Comparison of ENCODE assay signal across 10 mouse cellular contexts in genomic region chr8:123988605-123989038, GRCm38 (mm10). TPM values are rescaled to one million over a fixed set of nuclear protein-coding genes. Genes with fewer than 3 reads are reported as not detected.
DNase-seq lines count a peak whose midpoint lies in the region; ATAC-seq and TF ChIP-seq lines count a peak whose summit lies in the region.
"Had no signal": no experiment of that assay in that cellular context is flagged by ENCODE, and none has a peak within 500 bp of the region (broad histone marks: within the 10 kb centered on the region; RNA-seq: fewer than 3 reads in every experiment).

No protein-coding gene starts in this region.

- TF ChIP-seq CTCF in lung, embryonic 14.5 days (IDR thresholded peaks at IDR 0.05; ENCODE audit: low read depth) = no peak

- H3K27me3 ChIP-seq in lung, embryonic 14.5 days (ENCODE audit: insufficient read depth, low read length) = no peaks in the 10 kb centered on the region
- H3K27me3 ChIP-seq in intestine, embryonic 16.5 days (replicated peaks; ENCODE audit: control insufficient read depth, insufficient read depth, low read length) = no peaks in the 10 kb centered on the region

- 38% methylated on average over 6 of the region's 6 CpGs for WGBS in lung, embryonic 14.5 days
- WGBS in intestine, embryonic 16.5 days = 49% methylated on average over 6 of the region's 6 CpGs

- ATAC-seq in lung, embryonic 14.5 days (ENCODE audit: insufficient read depth) = no peak
- ATAC-seq in intestine, embryonic 16.5 days = peak; percentile 78
- ATAC-seq: hindbrain, embryonic 16.5 days had no signal

- peak overlapping the region; percentile 31; the same call in 1 of the 2 replicates for H3K4me2 ChIP-seq in lung, embryonic 14.5 days
- 0 out of 2 replicates have a peak overlapping the region, but pooled peaks have one; percentile 8 for H3K4me2 ChIP-seq in intestine, embryonic 16.5 days (ENCODE audit: low read depth, low read length)

- H3K36me3 ChIP-seq in lung, embryonic 14.5 days (ENCODE audit: insufficient read depth) = 0 out of 2 replicates have a peak, but pooled peaks cover under 1% of the 10 kb centered on the region
- no peaks in the 10 kb centered on the region for H3K36me3 ChIP-seq in intestine, embryonic 16.5 days (ENCODE audit: control insufficient read depth, insufficient read depth, low read length)

- H3K4me3 ChIP-seq in lung, embryonic 14.5 days (ENCODE audit: low read depth, low read length) = no peak overlapping the region
- no peak overlapping the region for H3K4me3 ChIP-seq in intestine, embryonic 16.5 days (ENCODE audit: low read length)

- no peak overlapping the region for H3K9ac ChIP-seq in lung, embryonic 14.5 days
- H3K9ac ChIP-seq in intestine, embryonic 16.5 days (ENCODE audit: low read depth, low read length) = peak overlapping the region; percentile 19; the same call in 1 of the 2 replicates

- H3K9me3 ChIP-seq in lung, embryonic 14.5 days (ENCODE audit: low read depth, low read length) = no peaks in the 10 kb centered on the region
- no peaks in the 10 kb centered on the region for H3K9me3 ChIP-seq in intestine, embryonic 16.5 days (ENCODE audit: control insufficient read depth, low read length)

- DNase-seq in lung, embryonic 14.5 days = peak; percentile 17
- DNase-seq in lung, postnatal 4 days = no peak
- DNase-seq in c-Kit-positive CD71-positive TER-119-positive erythroid progenitor cells, embryonic 14.5 days (ENCODE audit: low spot score) = peak; percentile 93
- peak; percentile 78 to 79 for DNase-seq in spleen, postnatal 4 days (ENCODE audit: low spot score in 2 of 2)
- DNase-seq in layer of hippocampus, adult 11-12 months (ENCODE audit: low spot score) = no peak
- DNase-seq in kidney, postnatal 10 days = no peak
- DNase-seq in adrenal gland, postnatal 36 days = no peak
- DNase-seq: left cerebral cortex, postnatal 4 days had no signal

- peak overlapping the region; percentile 72 for H3K27ac ChIP-seq in lung, embryonic 14.5 days (ENCODE audit: low read depth)
- H3K27ac ChIP-seq in intestine, embryonic 16.5 days (ENCODE audit: low read length) = 0 out of 2 replicates have a peak overlapping the region, but pooled peaks have one; percentile 27

- no peaks in the 10 kb centered on the region for H3K4me1 ChIP-seq in lung, embryonic 14.5 days (ENCODE audit: insufficient read depth)
- H3K4me1 ChIP-seq in intestine, embryonic 16.5 days (ENCODE audit: control insufficient read depth, insufficient read depth, low read length) = peaks cover 17% of the 10 kb centered on the region

RNA-seq across cellular contexts. Expression of gene Abcb10, which starts 5.7 kb away (rescaled TPM):
- polyA plus RNA-seq in lung, embryonic 14.5 days (2014; fragmentation: Nextera tagmentation; extraction: Ambion mirVana) = 17.8 and 18.9 TPM in 2 replicates
- 18.7 and 19.7 TPM in 2 replicates for polyA plus RNA-seq in intestine, embryonic 16.5 days (2015; fragmentation: Nextera tagmentation; extraction: Ambion mirVana)
- 10 to 100 TPM; 12.8 to 13.5 TPM for total RNA-seq in adrenal gland, postnatal 36 days (2021)

RNA-seq across cellular contexts. Expression of gene Taf5l, which starts 32.6 kb away (rescaled TPM):
- polyA plus RNA-seq in lung, embryonic 14.5 days (2014; fragmentation: Nextera tagmentation; extraction: Ambion mirVana) = 47.5 and 51.6 TPM in 2 replicates
- polyA plus RNA-seq in intestine, embryonic 16.5 days (2015; fragmentation: Nextera tagmentation; extraction: Ambion mirVana) = 27.8 and 32.7 TPM in 2 replicates
- total RNA-seq in adrenal gland, postnatal 36 days (2021) = 10 to 100 TPM; 21.3 to 26.5 TPM

RNA-seq across cellular contexts. Expression of gene Urb2, which starts 32.7 kb away (rescaled TPM):
- 9.0 and 9.2 TPM in 2 replicates for polyA plus RNA-seq in lung, embryonic 14.5 days (2014; fragmentation: Nextera tagmentation; extraction: Ambion mirVana)
- 3.9 TPM in 2 replicates for polyA plus RNA-seq in intestine, embryonic 16.5 days (2015; fragmentation: Nextera tagmentation; extraction: Ambion mirVana)
- 10 to 100 TPM; 12.7 to 16.0 TPM for total RNA-seq in adrenal gland, postnatal 36 days (2021)

RNA-seq across cellular contexts. Expression of gene Nup133, which starts 39.6 kb away (rescaled TPM):
- 47.8 and 54.4 TPM in 2 replicates for polyA plus RNA-seq in lung, embryonic 14.5 days (2014; fragmentation: Nextera tagmentation; extraction: Ambion mirVana)
- polyA plus RNA-seq in intestine, embryonic 16.5 days (2015; fragmentation: Nextera tagmentation; extraction: Ambion mirVana) = 24.4 and 26.4 TPM in 2 replicates
- 10 to 100 TPM; 20.5 to 21.0 TPM for total RNA-seq in adrenal gland, postnatal 36 days (2021)

Comparison
In these comparisons a context has a peak if more than half of its experiments do, and no peak if none do; other contexts are left out.
1. DNase-seq: peak in lung, embryonic 14.5 days (single experiment), c-Kit-positive CD71-positive TER-119-positive erythroid progenitor cells, embryonic 14.5 days (single experiment) and spleen, postnatal 4 days (2 of 2); none in lung, postnatal 4 days (0 of 2), layer of hippocampus, adult 11-12 months (single experiment), kidney, postnatal 10 days (single experiment) and adrenal gland, postnatal 36 days (0 of 2).